Mouse (Mus musculus): ENCODE data around the gene Cdkn1a. TPM values are rescaled to one million over a fixed set of nuclear protein-coding genes. Genes with fewer than 3 reads are reported as not detected.
"Not testable (repeated sequence)": the region's sequence is repeated elsewhere in the genome, so short reads cannot be mapped to it uniquely, and the experiment has no call there.

The Cdkn1a gene
- polyA plus RNA-seq, 1 experiment from 2014 or later, result 39.3 TPM

DNA sequence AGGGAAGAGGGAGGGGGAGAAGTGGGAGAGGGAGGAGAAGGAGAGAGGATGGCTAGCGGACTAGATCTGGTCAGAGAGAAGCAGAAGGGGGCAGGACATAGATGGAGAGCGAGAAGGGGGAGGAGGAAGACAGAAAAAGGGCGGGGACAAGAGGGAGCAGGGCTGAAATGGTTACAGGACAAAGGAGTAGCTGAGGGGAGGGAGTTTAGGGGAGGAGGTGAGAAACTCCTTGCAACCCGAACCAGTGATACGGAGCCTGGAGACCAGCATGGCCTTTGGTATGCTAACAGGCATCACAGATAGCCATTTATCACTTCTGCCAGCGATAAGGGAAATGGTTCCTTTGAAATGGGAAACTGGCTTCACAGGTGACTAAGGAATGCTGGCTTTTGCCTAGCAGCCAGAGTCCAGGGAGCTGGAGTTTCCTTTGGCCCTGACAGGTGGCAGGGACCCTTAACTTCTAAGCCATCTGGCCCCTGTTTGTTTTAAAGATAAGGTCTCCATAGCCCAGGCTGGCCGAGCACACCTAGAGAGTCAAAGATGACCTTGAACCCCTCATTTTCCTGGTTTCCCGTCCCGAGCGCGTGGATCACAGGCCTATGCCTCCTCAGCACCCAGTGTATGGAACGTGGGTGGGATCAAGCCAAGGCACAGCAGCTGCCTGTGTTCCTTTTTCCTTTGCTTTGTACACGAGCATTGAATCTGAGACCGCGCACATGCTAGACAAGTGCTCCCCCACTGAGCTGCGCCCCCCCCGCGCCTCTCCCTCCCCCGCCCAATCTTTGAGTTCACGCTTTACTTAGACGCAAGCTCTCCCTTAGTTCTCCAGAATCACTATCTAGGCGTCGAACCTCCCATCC is 9.8 kb upstream of the Cdkn1a start:
- DNase-seq (ENCODE audit: low spot score), result peak; percentile 38

DNA sequence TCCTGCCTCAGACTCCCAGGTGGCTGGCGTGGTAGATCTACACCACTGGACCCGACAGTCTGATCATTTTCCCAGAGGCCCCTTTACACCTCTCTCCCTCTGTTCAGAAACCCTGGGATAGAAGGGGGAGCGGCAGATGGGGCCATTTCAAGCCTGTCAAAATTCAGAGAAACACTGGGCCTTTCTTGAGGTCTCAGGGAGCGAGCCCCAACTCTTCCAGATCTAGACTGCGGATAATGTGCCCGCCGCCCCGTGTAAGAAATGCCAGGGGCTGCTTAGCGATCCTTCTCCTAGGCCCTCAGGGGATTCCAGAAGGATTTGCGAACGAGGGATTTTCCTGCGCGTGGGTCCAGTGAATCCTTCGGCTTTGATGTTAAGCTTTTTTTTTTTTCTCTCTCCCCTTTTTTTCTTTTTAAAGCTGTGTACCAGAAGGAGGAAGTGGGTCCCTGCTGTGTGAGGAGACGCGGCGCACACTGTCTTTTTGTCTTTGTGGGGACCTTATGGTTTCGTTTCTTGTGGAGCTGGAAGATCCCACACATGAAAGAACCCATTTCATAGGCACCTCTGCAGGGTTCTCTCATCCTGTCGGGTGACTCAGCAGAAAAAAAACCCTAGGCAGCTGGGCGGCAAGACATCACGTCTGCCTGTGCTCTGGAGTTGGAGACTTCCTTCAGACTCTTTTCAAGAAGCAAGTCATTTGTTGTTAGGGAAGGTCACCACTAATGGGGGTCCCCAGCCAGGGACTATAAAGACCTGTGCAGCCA is 9.0 kb upstream of the Cdkn1a start:
- DNase-seq (ENCODE audit: low spot score), result peak; percentile 90

DNA sequence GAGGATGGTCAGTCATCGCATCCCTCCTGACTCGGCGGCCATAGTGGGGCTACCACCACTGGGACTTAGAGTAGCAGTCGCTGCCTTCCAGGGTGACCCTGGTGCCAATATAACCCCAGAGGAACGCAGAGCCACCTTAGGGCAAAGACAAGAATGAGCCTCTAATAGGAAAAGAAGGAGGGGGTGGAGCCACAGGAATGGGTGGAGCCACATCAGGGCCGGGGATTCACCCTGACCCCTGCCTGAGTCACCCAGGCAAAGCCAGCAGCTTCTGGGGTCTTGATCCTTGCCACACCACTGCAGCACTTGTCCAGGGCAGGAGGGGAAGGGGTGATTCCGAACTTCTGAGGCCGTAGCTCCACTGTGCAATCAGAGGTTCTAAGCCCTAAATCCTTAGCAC is 7.2 kb upstream of the Cdkn1a start:
- DNase-seq (ENCODE audit: low spot score), result no peak

DNA sequence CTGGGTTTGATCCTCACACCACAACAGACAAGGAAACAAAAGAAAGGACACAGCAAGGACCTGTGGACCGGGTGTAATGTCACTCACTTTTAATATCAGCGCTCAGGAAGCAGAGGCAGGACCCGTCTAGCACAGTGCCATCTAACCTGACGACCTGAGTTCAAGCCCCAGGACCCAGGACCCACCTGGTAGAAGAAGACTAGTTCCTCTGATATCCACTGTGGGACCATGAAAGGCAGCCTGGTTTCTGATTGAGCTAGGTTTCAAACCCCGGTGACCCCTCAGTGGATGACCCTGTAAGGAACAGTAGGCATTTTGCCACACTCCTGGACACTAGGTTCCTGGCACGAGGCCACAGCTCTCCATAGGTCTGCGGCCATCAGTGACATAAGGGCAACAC is 6.1 kb upstream of the Cdkn1a start:
- no peak for DNase-seq (ENCODE audit: low spot score)

DNA sequence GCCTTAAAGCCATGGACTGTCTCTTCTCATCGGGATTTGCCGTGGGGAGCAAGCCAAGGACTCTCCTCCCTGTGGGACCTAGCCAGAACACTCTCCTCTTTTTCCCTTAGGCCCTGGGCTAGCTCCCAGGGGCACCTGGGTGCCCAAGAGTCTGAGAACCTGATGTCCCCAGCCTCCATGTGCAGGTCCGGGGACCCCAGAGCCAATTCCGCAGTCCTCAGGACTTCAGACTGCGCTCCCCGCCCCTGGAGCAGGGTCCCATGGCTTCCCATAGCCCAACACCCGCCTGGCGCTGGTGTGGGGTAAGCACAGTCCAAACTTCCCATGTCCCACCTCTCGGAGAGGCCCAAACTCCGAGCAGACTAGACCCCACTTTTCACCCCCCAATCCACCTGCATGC is 5.5 kb upstream of the Cdkn1a start:
- no peak for DNase-seq (ENCODE audit: low spot score)

DNA sequence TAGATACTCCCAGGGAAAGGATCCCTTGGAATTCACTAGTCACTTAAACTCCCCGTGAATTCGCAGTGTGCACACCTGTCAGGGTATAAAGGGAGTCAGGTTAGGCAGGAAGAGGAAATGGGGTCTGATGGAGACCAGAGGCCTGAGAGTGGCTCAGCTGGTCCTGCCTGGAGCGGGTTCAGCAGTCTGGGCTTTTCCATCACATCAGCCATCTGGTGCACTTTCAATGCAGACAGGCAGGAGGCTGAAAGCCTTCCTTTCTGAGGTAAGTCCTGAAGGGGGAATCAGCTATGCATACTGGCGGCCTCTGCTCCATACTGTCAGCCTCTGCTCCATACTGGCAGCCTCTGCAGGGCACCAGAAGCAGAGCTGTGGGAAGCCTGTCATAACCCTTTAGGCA is 3.9 kb upstream of the Cdkn1a start:
- DNase-seq (ENCODE audit: low spot score), result no peak

DNA sequence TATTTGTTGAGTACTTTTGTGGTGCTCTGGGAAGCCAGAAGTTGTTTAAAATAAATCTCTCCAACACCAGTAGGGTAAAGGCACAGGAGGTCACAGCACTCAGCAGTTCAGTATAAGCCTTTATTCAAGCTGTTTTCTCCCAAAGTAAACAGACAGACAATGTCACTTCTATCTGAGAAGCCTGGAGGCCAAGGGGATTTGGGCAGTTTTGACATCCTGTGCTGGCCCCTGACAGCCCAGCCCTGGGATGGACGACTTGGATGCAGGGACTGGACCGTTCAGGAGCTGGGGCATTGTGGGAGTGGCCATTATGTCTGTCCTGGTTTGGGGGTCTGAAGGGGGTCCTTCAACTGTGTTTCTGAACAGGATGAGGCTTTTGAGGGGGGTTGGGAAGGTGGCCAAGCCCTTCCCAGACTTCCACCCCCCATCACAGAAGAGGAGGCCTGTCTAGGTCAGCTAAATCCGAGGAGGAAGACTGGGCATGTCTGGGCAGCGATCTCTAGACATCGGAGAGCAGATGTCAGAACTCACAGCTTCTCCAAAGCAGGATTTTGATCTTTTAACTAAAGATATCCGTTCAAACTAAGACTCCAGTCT is 670 bp downstream of the Cdkn1a start:
- DNase-seq (ENCODE audit: low spot score), result no peak

DNA sequence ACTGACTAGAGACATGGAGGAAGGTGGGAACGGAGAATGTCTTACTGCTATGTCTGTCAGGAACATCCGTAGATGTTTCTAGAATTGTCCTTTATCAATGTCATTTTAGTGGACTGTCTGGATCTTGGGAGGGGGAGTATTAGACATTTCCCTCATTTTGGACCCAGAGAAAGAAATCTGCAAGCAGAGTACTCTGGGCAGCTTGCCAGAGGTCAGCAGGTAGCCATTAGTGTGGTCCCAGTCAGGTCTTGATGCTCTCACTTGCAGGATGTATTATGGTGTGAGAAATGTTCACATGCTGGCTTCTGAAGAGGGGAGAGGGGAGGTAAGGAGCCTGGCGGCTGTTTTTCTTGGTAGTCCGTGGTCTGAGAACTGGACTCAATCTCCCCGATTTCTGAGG is 1.7 kb downstream of the Cdkn1a start:
- no peak for DNase-seq (ENCODE audit: low spot score)

DNA sequence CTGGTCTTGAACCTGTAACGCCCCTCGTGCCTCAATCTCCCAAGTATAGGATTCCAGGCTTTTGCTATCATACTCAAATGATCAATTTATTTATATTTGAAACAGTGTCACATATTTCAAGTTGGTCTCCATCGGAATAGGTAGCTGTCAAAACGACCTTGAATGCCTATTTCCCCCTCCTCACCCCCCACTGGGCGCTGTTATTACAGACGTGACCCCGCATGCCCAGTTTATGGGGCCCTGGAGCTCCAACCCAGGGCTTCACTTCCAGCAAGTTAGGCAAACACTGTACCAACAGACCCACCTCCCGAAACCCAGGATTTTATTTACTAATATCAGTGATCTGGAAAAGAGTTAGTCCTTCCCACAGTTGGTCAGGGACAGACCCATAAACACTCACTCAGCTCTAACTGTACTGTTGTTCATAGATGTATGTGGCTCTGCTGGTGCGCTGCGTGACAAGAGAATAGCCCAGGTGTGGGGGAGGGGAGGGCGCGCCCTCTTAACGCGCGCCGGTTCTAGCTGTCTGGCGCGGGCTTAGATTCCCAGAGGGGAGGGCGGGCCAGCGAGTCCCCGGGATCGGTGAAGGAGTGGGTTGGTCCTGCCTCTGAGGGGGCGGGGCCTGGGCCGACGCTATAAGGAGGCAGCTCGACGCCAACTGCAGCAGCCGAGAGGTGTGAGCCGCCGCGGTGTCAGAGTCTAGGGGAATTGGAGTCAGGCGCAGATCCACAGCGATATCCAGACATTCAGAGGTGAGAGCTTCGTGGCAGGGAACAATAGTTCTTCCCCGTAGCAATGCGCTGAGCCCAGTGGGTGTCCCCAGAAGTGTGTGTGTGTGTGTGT is 2.6 kb downstream of the Cdkn1a start:
- peak; percentile 64 for DNase-seq (ENCODE audit: low spot score)

DNA sequence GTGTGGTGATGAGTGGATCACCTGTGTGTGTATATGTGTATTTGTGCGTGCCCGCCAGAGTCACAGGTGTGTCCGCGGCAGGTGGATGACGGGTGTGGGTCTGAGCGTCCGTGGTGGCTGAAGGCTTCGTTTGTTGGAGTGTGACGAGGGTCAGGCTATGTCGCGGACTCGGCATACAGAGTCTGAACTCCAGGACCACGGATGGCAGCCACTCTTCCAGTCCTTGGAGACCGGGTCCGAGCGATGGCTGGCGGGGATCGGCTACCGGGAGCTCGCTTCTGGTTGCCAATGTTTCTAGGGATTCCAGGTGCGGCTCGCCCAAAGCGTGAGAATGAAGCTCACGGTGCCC is 3.2 kb downstream of the Cdkn1a start:
- peak; percentile 15 for DNase-seq (ENCODE audit: low spot score)

DNA sequence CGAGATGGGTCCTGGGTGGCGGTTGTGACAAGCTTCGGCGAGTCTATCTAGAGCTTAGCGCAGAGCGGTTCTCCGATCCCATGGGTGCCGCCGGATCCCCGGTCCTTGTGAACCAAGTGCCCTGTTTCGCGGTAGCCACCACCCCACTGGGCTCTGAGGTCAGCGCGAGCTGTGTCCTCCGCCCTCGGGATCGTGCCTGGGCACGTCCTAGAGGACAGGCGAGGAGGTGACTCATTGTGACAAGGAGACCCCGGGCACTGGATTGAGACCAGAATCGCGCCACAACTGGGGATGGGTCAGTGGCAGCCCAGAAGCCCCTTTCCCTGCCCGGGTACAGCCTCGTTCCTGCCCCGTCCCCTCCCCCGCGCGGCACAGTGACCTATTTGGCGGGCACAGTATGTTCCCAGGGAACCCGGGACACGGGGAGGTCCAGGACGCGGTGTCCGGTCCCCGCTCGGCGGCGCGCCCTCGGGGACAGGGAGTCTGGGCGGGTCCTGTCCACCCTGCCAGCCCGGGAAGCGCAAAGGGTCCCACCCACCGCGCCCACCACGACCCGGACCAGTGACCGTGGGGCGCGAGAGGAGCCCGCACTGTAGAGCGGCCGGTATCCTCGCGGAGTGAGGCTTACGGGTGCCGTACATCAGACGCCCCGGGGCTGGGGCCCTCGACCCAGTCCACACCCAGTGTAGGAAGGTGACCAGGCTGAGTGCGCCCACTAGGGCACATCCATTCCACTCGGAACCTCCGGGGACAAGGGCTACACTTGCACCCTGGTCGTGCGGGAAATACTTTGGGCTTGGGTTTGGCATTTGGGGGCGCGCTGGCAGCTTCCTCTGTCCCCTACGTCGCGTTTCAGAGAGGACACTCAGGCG is 3.8 kb downstream of the Cdkn1a start:
- DNase-seq (ENCODE audit: low spot score), result peak; percentile 21

DNA sequence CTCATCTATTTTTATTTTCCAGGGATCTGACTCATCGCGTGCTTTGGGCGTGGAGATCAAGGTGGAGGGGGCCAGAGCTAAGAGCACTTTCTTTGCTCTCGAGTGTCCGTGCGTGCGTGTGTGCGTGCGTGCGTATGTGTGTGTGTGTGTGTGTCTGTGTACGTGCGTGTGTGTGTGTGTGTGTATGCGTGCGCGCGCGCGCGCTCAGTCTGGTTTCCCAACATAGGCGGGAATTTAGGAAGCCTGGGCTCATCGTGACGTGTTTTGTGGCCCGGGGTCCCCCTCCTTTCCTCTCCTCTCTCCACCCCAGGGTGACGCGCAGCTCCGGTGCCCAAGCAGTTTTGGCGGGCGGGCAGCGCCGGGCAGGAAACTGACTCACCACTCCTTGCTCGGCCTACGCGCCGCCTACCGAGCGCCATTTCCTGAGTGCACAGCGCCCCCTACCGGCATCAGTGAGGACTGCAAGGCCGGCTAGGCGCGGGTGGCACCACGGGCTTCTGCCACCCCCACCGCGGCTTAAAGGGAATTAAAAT is 4.5 kb downstream of the Cdkn1a start:
- peak; percentile 92 for DNase-seq (ENCODE audit: low spot score)

DNA sequence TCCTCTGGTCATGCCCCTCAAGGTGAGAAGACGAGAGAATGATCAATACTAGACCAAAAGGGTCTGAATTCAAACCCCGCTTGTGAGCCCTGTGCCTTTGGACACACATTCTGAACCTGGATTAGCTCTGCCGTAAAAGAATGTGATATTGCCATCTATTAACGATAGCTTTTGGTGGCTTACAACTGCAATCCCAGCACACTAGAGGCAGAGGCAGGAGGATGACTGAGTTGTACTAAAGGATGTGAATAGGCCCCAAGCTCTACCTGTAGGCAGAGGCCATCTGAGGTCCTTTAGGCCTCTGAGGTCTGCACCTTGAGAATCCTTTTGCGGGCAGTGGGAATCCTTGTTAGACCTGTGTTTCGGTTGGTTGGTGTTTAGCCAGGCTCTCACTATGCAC is 5.5 kb downstream of the Cdkn1a start:
- DNase-seq (ENCODE audit: low spot score), result no peak

DNA sequence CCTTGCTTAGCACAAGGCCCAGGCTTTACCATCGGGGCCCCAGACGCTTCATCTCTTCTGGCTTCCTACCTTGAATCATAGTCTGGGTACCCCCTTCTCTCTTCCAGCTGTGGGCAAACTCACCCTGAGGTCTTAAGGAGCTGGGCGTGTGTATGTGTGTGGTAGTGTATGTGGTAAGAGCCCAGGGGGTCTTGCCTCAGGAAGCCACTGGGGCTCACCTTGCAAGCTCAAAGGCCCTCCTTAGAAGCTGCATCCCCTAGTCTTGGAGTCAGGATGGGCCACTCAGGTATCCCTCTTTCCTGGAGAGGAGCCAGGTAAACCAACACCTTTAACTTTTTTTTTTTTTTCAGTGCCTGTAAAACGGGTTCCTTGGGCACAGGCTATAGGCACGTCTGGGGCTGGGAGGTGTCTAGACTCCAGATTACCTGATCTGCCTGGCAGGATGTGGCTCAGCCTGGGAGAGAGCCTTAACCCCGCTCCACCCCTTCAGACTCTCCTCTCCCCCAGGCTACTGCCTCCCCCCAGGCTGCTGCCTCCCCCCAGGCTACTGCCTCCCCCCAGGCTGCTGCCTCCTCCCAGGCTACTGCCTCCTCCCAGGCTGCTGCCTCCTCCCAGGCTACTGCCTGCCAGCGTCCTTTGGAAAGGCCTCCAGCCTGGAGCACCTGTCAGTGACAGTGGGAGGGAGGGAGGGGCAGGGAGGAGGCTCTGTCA is 6.2 kb downstream of the Cdkn1a start:
- peak; percentile 22 for DNase-seq (ENCODE audit: low spot score)

DNA sequence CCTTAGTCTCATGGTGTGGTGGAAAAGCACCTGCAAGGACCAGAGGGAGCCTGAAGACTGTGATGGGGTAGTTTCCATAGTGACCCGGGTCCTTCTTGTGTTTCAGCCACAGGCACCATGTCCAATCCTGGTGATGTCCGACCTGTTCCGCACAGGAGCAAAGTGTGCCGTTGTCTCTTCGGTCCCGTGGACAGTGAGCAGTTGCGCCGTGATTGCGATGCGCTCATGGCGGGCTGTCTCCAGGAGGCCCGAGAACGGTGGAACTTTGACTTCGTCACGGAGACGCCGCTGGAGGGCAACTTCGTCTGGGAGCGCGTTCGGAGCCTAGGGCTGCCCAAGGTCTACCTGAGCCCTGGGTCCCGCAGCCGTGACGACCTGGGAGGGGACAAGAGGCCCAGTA is 7.5 kb downstream of the Cdkn1a start:
- no peak for DNase-seq (ENCODE audit: low spot score)

DNA sequence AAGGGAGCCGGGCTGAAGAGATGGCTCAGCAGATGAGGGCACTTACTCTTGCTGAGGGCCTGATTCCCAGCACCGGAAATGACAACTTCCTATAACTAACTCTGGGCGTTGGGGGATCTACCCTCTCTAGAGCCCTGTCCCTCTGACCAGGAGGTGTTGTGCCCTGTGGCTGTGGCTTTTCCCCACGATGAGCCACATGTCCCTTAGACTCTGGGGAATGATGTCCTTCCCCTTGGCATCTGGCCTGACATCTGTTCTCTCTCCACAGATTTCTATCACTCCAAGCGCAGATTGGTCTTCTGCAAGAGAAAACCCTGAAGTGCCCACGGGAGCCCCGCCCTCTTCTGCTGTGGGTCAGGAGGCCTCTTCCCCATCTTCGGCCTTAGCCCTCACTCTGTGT is 8.3 kb downstream of the Cdkn1a start:
- no peak for DNase-seq (ENCODE audit: low spot score)

DNA sequence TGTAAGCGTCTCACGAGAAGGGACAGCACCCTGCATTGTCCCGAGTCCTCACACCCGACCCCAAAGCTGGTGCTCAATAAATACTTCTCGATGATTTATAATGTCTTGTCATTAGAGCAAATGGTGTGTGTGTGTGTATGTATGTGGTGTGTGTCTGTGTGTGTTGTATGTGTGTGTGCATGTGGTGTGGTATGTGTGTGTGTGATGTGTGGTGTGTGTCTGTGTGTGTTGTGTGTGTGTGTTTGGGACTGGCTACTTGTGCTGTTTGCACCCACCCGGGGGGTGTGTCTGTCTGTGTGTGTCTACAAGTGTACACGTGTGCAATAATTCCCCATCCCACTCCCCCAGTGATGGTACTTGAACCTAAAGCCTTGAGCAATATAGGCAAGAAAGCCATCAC is 9.9 kb downstream of the Cdkn1a start:
- DNase-seq (ENCODE audit: low spot score), result no peak

DNA sequence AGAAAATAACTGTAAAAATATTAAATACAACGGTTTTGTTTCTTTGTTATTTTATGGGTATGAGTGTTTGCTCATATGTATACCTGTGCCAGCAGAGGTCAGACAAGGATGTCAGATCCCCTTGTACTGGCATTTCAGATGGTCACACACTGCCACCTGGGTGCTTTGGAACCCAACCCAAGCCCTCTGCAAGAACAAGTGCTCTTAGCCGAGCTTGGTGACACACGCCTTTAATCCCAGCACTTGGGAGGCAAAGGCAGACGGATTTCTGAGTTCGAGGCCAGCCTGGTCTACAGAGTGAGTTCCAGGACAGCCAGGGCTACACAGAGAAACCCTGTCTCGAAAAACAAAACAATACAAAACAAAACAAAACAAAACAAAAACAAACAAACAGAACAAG is 19.6 kb downstream of the Cdkn1a start:
- not testable (repeated sequence) for DNase-seq (ENCODE audit: low spot score)

DNA sequence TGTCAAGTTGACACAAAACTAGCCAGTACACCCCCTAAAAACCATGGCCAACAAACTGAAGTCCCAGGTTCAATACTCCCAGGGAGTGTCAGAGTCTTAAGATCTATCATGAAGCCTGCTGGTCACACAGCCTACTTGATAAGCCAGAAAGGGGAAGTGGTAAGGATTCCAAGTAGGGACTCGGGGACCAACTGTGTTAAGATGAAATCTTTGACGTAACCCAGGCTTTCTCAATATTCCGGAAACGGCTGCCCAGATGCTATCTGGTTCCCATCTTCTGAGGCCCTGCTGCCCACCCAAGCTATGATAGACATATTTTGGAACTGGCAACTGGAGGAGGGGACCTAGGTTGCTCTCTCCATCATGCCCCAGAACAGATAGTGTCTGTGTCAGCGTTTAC is 20.6 kb downstream of the Cdkn1a start:
- no peak for DNase-seq (ENCODE audit: low spot score)
